Mouse (Mus musculus) stomach, postnatal 0 days (tissue): ENCODE measurements around the gene Tnfsf10. TPM values are rescaled to one million over a fixed set of nuclear protein-coding genes. Genes with fewer than 3 reads are reported as not detected.

ENCODE experiments used
- ATAC-seq: fragments of 200-750 bp; cut with Nextera tagmentation; 2 replicates; pipeline ENCODE4 v1.8.0; 2017; ENCODE audit not compliant: low FRiP score, low TSS enrichment
- DNase-seq: peaks from one replicate; pipeline ENCODE4 v3.0.0-alpha.2; 2016; ENCODE audit warnings: low spot score
- H3K27ac ChIP-seq: fragments of 300-500 bp; sonication (generic); replicated peaks from 2 replicates; pipeline ENCODE4 v1.5.1; 2014; ENCODE audit warnings: mild to moderate bottlenecking, control low read depth
- H3K27me3 ChIP-seq: fragments of 300-500 bp; sonication (generic); 2 replicates; pipeline ENCODE4 v1.6.1; 2014; ENCODE audit warnings: low read length; ENCODE audit not compliant: control insufficient read depth, insufficient read depth
- H3K36me3 ChIP-seq: fragments of 300-500 bp; sonication (generic); 2 replicates; pipeline ENCODE4 v1.6.1; 2014; ENCODE audit warnings: low read length, mixed read lengths; ENCODE audit not compliant: control insufficient read depth, insufficient read depth
- H3K4me1 ChIP-seq: fragments of 300-500 bp; sonication (generic); replicated peaks from 2 replicates; pipeline ENCODE4 v1.6.1; 2014; ENCODE audit warnings: antibody characterized with exemption; ENCODE audit not compliant: control insufficient read depth, insufficient read depth
- H3K4me2 ChIP-seq: fragments of 300-500 bp; sonication (generic); replicated peaks from 2 replicates; pipeline ENCODE4 v1.6.1; 2014; ENCODE audit warnings: low read depth, mild to moderate bottlenecking, control low read depth, moderate library complexity
- H3K4me3 ChIP-seq: fragments of 300-500 bp; sonication (generic); 2 replicates; pipeline ENCODE4 v1.5.1; 2014; ENCODE audit warnings: low read depth, low read length, control low read depth
- H3K9ac ChIP-seq: fragments of 300-500 bp; sonication (generic); 2 replicates; pipeline ENCODE4 v1.6.1; 2014; ENCODE audit warnings: mild to moderate bottlenecking, low read length, control low read depth, mixed read lengths
- H3K9me3 ChIP-seq: fragments of 300-500 bp; sonication (generic); 2 replicates; pipeline ENCODE4 v1.6.1; 2016; ENCODE audit warnings: low read length; ENCODE audit not compliant: control insufficient read depth
- CTCF ChIP-seq: IDR thresholded peaks from 2 replicates; pipeline ENCODE4 v1.5.1; 2016; ENCODE audit warnings: antibody characterized with exemption, low read depth, mild to moderate bottlenecking, moderate library complexity
- EP300 ChIP-seq: optimal IDR thresholded peaks from 2 replicates; pipeline ENCODE3; 2016; ENCODE audit warnings: antibody characterized with exemption
- WGBS: fragments of 180-500 bp; shearing (Covaris S2); extraction: QIAGEN DNeasy Blood & Tissue Kit; methylation state at CpG from one replicate; pipeline ENCODE4 v1.1.7; 2014; 5-methylcytosine and 5-hydroxymethylcytosine counted together
- polyA plus RNA-seq: library from polyadenylated mRNA; unstranded; fragments of >200 nt; fragmentation: Nextera tagmentation; extraction: Ambion mirVana; gene quantifications from 2 replicates; pipeline ENCODE4 v1.2.1, GENCODE M21; 2015

Gene Tnfsf10
- polyA plus RNA-seq, 1 experiment from 2014 or later, result 0.30 TPM

DNA sequence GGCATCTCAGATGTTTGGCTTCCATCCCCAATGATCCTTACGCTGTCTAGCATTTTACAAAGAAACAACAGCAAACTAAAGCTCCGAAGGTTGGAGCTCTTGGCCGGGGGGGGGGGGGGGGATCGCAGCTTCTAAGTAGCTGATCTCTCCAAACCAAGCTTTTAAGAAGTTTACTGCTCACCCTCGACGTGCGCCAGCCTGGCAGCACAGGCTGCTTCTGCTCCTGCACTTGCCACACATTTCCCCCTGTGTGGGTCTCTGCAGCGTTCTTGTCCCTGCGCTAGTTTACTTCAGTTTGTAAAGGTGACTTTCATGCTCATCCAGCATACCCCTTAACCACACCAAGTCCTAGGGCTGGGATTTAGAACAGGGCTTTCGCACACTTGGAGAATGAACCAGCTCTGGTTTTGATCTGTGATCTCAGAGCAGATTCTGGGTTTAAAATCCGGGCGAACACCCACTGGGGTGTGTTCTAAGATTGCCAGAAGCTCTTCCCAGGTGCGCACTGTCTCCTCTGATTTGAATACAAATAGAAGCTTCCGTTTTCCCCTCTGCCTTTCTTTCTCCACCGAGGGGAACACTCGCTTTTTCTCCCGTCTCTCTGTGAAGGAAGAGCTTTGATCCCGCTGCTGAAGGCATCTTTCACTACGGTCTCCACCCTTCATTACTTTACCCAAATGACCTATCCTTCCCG lies 53.9 kb downstream of the Tnfsf10 start:
- no peak overlapping the region for H3K4me3 ChIP-seq
- no peaks in the 10 kb centered on the region for H3K4me1 ChIP-seq
- H3K36me3 ChIP-seq, result no peaks in the 10 kb centered on the region
- H3K27me3 ChIP-seq, result peaks cover 6% of the 10 kb centered on the region; the same call in 1 of the 2 replicates
- DNase-seq (no peak), ATAC-seq (no peak)
- WGBS, result 5% methylated on average over 20 of the region's 20 CpGs
- no peak overlapping the region for H3K27ac ChIP-seq
- no peak overlapping the region for H3K9ac ChIP-seq
- H3K4me2 ChIP-seq, result no peak overlapping the region
- TF ChIP-seq EP300 (no peak), CTCF (no peak)
- H3K9me3 ChIP-seq, result no peaks in the 10 kb centered on the region

DNA sequence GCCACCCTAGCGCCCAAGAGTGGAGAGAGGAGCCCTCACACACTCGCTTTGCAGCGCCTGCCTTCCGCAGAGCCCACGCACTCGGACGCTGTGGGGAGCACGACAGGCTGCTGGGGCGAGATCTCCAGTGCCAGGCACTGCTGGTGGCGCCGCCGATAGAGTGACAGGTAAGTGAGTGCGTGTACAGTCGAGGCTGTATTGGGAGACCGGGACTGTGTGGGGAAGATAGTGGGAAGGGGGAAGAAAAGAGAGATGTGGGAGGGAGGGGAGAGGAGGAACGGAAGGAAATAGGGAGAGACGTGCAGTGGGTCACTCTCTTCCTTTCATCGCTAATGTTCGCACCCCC lies 54.4 kb downstream of the Tnfsf10 start, which contains the start of gene Ghsr:
TSS of gene Ghsr (plus strand) at position 76 of the 346 bp plus-strand sequence.
- TF ChIP-seq CTCF (no peak), EP300 (no peak)
- H3K27me3 ChIP-seq, result peaks cover 6% of the 10 kb centered on the region; the same call in 1 of the 2 replicates
- 2% methylated on average over 18 of the region's 19 CpGs for WGBS
- H3K36me3 ChIP-seq, result no peaks in the 10 kb centered on the region
- H3K4me3 ChIP-seq, result 0 out of 2 replicates have a peak within 1 kb of the TSS, but pooled peaks have one; percentile 8
- H3K9ac ChIP-seq, result no peak within 1 kb of the TSS
- H3K4me2 ChIP-seq, result no peak within 1 kb of the TSS
- ATAC-seq (no peak), DNase-seq (no peak)
- H3K27ac ChIP-seq, result no peak within 1 kb of the TSS
- no peaks in the 10 kb centered on the region for H3K4me1 ChIP-seq
- H3K9me3 ChIP-seq, result no peaks in the 10 kb centered on the region

DNA sequence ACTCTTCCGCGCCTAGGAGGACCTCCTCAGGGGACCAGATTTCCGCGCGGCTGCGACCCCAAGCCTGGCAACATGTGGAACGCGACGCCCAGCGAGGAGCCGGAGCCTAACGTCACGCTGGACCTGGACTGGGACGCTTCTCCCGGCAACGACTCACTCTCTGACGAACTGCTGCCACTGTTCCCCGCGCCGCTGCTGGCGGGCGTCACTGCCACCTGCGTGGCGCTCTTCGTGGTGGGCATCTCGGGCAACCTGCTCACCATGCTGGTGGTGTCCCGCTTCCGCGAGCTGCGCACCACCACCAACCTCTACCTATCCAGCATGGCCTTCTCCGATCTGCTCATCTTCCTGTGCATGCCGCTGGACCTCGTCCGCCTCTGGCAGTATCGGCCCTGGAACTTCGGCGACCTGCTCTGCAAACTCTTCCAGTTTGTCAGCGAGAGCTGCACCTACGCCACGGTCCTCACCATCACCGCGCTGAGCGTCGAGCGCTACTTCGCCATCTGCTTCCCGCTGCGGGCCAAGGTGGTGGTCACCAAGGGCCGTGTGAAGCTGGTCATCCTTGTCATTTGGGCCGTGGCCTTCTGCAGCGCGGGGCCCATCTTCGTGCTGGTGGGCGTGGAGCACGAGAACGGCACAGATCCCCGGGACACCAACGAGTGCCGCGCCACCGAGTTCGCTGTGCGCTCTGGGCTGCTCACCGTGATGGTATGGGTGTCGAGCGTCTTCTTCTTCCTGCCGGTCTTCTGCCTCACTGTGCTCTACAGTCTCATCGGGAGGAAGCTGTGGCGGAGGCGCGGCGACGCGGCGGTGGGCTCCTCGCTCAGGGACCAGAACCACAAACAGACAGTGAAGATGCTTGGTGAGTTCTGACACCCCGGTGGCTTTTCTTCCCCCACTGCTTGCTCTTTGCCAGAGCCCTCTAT lies 55.2 kb downstream of the Tnfsf10 start:
- no peak overlapping the region for H3K4me2 ChIP-seq
- no peak for ATAC-seq
- WGBS, result 3% methylated on average over 71 of the region's 77 CpGs
- DNase-seq, result no peak
- H3K27ac ChIP-seq, result no peak overlapping the region
- H3K4me1 ChIP-seq, result no peaks in the 10 kb centered on the region
- H3K27me3 ChIP-seq, result peaks cover 6% of the 10 kb centered on the region; the same call in 1 of the 2 replicates
- no peak overlapping the region for H3K9ac ChIP-seq
- no peaks in the 10 kb centered on the region for H3K9me3 ChIP-seq
- no peaks in the 10 kb centered on the region for H3K36me3 ChIP-seq
- 0 out of 2 replicates have a peak overlapping the region, but pooled peaks have one; percentile 8 for H3K4me3 ChIP-seq
- TF ChIP-seq EP300 (no peak), CTCF (no peak)

DNA sequence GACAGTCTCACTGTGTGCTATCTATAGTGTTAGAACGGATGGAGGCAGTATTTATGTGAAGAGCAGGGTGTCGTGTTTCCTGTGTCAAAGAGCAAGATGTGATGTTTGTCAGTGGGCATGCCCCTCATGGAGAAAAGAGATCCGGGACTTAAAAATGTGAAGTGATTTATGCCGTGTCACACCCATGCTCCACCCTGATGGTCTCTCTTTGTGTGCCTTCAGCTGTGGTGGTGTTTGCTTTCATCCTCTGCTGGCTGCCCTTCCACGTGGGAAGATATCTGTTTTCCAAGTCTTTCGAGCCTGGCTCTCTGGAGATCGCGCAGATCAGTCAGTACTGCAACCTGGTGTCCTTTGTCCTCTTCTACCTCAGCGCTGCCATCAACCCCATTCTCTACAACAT lies 57.6 kb downstream of the Tnfsf10 start:
- no peak for DNase-seq

DNA sequence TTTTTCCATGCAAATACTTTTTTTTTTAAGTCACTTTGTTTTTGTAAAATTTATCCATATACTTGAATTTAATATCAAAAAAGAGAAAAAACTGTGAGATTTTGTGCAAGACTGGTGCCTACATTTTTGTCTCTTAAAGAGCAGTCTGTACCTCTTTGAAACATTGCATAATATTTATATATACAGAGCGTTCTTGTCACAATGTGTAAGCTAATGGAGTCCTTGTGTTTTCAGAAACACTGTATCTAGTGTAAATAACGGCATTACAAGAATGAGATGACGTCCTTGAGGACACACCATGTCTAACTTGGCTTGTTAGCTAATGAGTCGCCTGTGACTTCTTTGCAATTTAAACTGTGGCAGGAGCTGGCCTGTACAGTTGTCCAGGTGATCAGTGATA lies 61.1 kb downstream of the Tnfsf10 start:
- Histone ChIP-seq H3K27ac (no peak overlapping the region), H3K4me3 (no peak overlapping the region), H3K36me3 (no peaks in the 10 kb centered on the region), H3K4me2 (no peak overlapping the region), H3K4me1 (no peaks in the 10 kb centered on the region), H3K9me3 (no peaks in the 10 kb centered on the region), H3K9ac (no peak overlapping the region), H3K27me3 (no peaks in the 10 kb centered on the region)
- WGBS, result 44% methylated on average over 4 of the region's 4 CpGs
- TF ChIP-seq EP300 (no peak), CTCF (no peak)
- ATAC-seq (no peak), DNase-seq (no peak)

More for the DNA sequence above, 57.6 kb downstream of the Tnfsf10 start:
- H3K4me3 ChIP-seq, result no peak overlapping the region
- H3K4me2 ChIP-seq, result no peak overlapping the region
- no peak for ATAC-seq
- no peak overlapping the region for H3K9ac ChIP-seq
- H3K9me3 ChIP-seq, result no peaks in the 10 kb centered on the region
- no peak overlapping the region for H3K27ac ChIP-seq
- H3K36me3 ChIP-seq, result no peaks in the 10 kb centered on the region
- TF ChIP-seq EP300, result no peak
- no peak for TF ChIP-seq CTCF
- H3K4me1 ChIP-seq, result no peaks in the 10 kb centered on the region
- WGBS, result 33% methylated on average over 9 of the region's 9 CpGs
- peaks cover 6% of the 10 kb centered on the region; the same call in 1 of the 2 replicates for H3K27me3 ChIP-seq

DNA sequence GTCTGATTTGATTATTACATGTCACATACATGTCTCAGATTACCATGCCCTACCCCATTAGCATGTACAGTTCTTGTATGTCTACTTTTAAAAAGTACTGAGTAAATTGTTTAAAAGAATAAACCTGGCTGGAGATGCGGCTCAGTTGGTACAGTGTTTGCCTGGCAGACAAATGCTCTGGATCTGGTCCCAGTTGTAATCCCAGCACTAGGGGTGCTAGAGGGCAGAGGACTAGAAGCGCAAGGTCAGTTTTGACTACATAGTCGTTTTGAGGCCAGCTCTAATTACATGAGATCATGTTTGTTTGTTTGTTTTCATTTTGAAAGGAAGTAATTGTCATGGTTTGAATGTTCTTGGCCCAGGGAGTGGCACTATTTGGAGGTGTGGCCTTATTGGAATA lies 68.0 kb downstream of the Tnfsf10 start:
- Histone ChIP-seq H3K27me3 (no peaks in the 10 kb centered on the region), H3K36me3 (no peaks in the 10 kb centered on the region), H3K4me1 (no peaks in the 10 kb centered on the region), H3K27ac (no peak overlapping the region), H3K4me2 (no peak overlapping the region), H3K9me3 (no peaks in the 10 kb centered on the region), H3K9ac (no peak overlapping the region), H3K4me3 (no peak overlapping the region)
- 48% methylated on average over 3 of the region's 3 CpGs for WGBS
- ATAC-seq (no peak), DNase-seq (no peak)
- peak; percentile 37 for TF ChIP-seq CTCF
- TF ChIP-seq EP300, result no peak
